Mouse (Mus musculus) heart, postnatal 25 days (tissue): ENCODE results near the gene Creb5. TPM values are rescaled to one million over a fixed set of nuclear protein-coding genes. Genes with fewer than 3 reads are reported as not detected.

ENCODE experiments used
- DNase-seq: peaks from one replicate; pipeline ENCODE4 v3.0.0; 2022; ENCODE audit warnings: low spot score
- intact Hi-C: fragments of 180-260 bp; cut with DNase I; formaldehyde crosslinking; loops from one replicate; pipeline ENCODE4 v1.15.1; 2025
- total RNA-seq, 2 experiments: library from RNA; stranded (reverse); gene quantifications; 2 replicates each; pipeline ENCODE4 v1.2.3; 2021

Creb5 gene
- total RNA-seq, 2 experiments from 2014 or later = 9.3 to 10.9 TPM

DNA sequence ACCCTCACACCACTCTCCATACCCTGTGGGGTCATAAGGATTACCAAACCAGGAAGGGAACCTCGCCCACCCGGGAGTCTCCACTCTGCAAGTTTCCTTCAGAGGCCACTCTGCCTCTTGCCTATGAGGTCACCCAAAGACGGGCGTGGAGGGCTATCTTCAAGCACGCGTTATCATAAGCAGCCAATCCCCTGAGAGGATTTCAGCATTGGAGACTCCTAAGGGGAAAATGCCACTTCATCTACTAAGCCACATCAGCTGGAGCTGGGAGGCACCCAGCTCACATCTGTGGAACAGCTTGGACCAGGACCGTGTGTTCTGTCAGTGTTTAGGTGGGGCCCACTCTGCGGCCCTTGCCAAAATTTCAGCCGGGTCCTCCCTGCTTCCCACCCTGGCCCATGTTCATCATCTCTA, 427.8 kb downstream of the Creb5 start:
- DNase-seq = peak; percentile 69
- intact Hi-C loops = no loop called here

DNA sequence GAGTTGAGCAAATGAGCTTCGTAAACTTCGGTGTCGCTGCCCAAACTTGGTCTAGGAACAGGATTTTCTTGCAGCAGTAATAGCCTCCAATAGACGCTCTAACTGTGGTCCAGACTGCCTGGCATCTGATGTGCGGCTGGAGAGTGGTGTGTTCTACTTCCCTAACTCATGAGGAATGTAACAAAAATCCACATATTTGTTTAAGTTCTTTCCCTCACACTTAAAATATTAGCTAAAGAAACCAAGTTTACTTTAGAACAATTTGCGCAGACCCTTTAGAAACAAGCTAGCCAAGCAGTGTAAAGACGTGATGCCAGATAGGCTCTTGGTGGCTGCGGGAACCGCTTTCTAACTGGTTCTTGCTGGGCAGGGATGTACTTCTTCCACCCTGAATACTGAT, 428.9 kb downstream of the Creb5 start:
- intact Hi-C loops = no loop called here
- DNase-seq = no peak

DNA sequence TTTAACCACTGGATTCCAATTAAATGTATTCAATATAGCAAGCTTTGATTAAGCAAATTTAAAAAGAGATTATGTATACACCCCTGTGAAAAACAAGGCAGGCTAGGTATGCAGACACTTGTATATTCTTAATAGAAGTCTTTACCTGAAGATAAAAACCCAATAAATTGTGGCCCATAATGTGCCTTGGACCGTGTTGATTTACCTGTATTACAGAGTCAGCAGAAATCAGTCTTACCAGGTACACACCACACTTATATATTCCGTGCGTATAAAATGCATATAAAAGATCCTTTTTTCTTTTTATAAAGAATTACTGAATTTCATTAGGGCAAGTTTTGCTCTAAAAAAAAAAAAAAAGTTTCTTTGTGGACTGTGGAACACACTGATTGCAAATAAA, 432.9 kb downstream of the Creb5 start:
- intact Hi-C loops = loop anchor here (2.0 to 5.0 kb wide), 4 partner anchors 178 to 558 kb away; no protein-coding TSS in a partner anchor
- DNase-seq = no peak

GRCm38 (mm10) chr6:53721595-53721994, 434.5 kb downstream of the Creb5 start:
- intact Hi-C loops = loop anchor here (2.0 to 5.0 kb wide), 4 partner anchors 179 to 559 kb away; no protein-coding TSS in a partner anchor
- DNase-seq = peak; percentile 22

- DNase-seq = no peak
- intact Hi-C loops = loop anchor here (5.0 kb wide), 3 partner anchors 180 to 560 kb away; no protein-coding TSS in a partner anchor
Observed at GRCm38 (mm10) chr6:53722694-53723093, 435.6 kb downstream of the Creb5 start.

GRCm38 (mm10) chr6:53730487-53730886, 443.4 kb downstream of the Creb5 start:
- no peak for DNase-seq
- intact Hi-C loops = no loop called here

DNA sequence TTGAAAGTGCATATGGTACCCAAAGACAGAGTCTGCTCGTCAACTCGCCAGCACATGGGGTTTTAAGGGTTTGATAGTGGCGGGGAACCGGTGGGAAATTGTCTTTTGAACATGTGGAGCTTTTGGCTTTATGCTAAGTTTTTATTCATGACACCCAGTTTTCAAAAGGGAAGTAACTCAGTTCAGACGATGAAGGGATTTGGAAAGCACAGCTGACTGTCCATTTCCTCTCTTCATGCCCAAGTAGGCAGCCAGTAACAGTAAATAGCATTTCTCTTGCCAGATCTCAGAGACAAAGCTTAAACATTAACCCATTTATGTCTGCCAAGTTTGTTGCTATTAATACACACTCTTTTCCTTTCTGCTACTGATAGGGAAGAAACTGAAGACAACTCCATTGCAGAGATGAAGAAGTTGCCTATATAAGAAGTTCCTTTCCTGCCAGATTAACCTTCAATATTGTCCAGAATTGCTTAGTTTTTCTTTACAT, 444.0 kb downstream of the Creb5 start:
- intact Hi-C loops = no loop called here
- DNase-seq = no peak

DNA sequence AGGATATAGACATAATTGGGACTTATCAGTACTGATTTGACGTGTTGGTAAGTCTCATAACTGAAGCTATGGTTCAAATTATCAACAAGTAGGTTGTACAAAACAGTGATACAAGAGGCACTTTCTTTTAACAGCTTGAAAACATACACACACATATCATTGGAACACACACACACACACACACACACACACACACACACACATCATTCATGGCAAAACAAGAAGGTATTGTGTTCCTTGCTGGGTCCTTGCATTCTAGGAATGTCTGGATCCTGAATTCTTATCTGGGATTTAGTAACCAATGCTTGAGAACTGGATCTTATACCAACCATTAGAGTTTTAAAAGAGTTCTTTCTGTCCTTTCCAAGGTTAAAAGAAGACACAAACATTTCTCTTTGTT, 446.5 kb downstream of the Creb5 start:
- intact Hi-C loops = no loop called here
- DNase-seq = no peak

DNA sequence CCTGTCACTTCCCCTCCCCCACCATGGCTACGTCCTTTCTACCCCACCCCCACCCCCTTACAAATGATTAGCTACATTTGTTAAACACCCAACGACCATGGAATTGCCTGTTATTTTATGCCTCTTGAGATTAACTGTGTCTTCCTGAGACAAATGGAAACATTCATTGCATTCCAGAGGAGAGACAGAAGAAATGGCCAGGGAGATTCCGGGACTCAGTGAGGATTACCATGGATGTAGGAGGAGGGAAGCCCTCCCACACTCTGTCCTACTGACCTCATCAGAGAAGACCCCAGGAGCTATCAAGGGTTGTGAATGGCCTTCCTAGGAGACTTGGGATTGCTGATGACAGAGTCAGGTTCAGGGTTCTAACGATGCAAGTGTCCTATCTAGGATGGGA, 446.9 kb downstream of the Creb5 start:
- intact Hi-C loops = no loop called here

GRCm38 (mm10) chr6:53735696-53736095, 448.6 kb downstream of the Creb5 start:
- intact Hi-C loops = no loop called here
- DNase-seq = no peak

More for the DNA sequence above, 446.9 kb downstream of the Creb5 start:
- no peak for DNase-seq

DNA sequence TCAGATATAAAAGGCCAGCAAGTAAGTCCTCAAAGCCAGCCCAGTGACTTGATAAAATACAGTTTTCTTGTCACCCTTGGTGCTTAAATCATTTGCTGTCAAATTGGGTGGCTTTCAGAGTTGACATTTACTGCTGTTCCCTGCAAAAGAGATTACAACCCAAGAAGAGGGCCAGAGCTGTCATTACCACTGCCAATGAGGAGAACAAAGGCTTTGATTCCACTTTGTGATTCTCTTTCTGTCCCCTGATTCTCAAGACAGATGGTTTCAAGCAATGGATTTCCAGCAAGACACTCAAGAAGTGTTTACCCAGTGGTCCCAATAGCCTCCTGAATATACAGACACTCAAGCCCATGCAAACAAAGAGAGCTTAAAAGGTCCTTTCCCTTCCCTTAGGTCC, 451.1 kb downstream of the Creb5 start:
- intact Hi-C loops = no loop called here
- DNase-seq = no peak

GRCm38 (mm10) chr6:53741222-53741621, 454.2 kb downstream of the Creb5 start:
- DNase-seq = no peak
- intact Hi-C loops = no loop called here

Other genes with a start within 250 kb of the Creb5 start
- 1 to 10 TPM; 2.8 to 3.2 TPM for gene Jazf1, start 218.6 kb upstream of the Creb5 start, total RNA-seq